ENCODE assay signal across 7 mouse cellular contexts in genomic region chr3:96593374-96593773, GRCm38 (mm10). TPM values are rescaled to one million over a fixed set of nuclear protein-coding genes. Genes with fewer than 3 reads are reported as not detected.
DNase-seq lines count a peak whose midpoint lies in the region; TF ChIP-seq lines count a peak whose summit lies in the region.

No protein-coding gene starts in this region.

- H3K36me3 ChIP-seq in ES-Bruce4 (ENCODE audit: control insufficient read depth, insufficient read depth, low read length, poor library complexity, severe bottlenecking): no peaks in the 10 kb centered on the region
- H3K36me3 ChIP-seq in forebrain, embryonic 10.5 days (replicated peaks): 0 out of 2 replicates have a peak, but pooled peaks cover 4% of the 10 kb centered on the region
- H3K36me3 ChIP-seq in kidney, adult 2 months (ENCODE audit: control insufficient read depth, insufficient read depth, low read length): no peaks in the 10 kb centered on the region

- no peak for TF ChIP-seq CTCF in ES-Bruce4 (IDR thresholded peaks at IDR 0.05; ENCODE audit: low read depth, low read length)
- TF ChIP-seq CTCF in kidney, adult 2 months (conservative IDR thresholded peaks at IDR 0.05; ENCODE audit: insufficient read depth, insufficient read length, low read depth, low read length): no peak

- H3K9ac ChIP-seq in ES-Bruce4 (ENCODE audit: low read depth, poor library complexity, severe bottlenecking): peak overlapping the region; percentile 56

- no peaks in the 10 kb centered on the region for H3K27me3 ChIP-seq in ES-Bruce4 (ENCODE audit: control insufficient read depth, insufficient read depth, low read length, poor library complexity, severe bottlenecking)
- peaks cover 39% of the 10 kb centered on the region for H3K27me3 ChIP-seq in forebrain, embryonic 10.5 days (ENCODE audit: poor library complexity, severe bottlenecking)
- 0 out of 2 replicates have a peak, but pooled peaks cover 1% of the 10 kb centered on the region for H3K27me3 ChIP-seq in kidney, adult 2 months (replicated peaks; ENCODE audit: control insufficient read depth, insufficient read depth, low read length)

- peaks cover 2% of the 10 kb centered on the region for H3K4me1 ChIP-seq in ES-Bruce4 (ENCODE audit: control insufficient read depth, insufficient read depth, low read length)
- peaks cover 49% of the 10 kb centered on the region for H3K4me1 ChIP-seq in forebrain, embryonic 10.5 days
- 0 out of 2 replicates have a peak, but pooled peaks cover 2% of the 10 kb centered on the region for H3K4me1 ChIP-seq in kidney, adult 2 months (ENCODE audit: control insufficient read depth, insufficient read depth, low read length)

- WGBS in forebrain, embryonic 10.5 days: 2% methylated on average over 10 of the region's 10 CpGs
- WGBS in kidney, adult 2 months: 2% methylated on average over 10 of the region's 10 CpGs

- TF ChIP-seq POLR2A in ES-Bruce4 (IDR thresholded peaks at IDR 0.05; ENCODE audit: insufficient read depth, low read length): no peak
- no peak for TF ChIP-seq POLR2A in kidney, adult 2 months (IDR thresholded peaks at IDR 0.05; ENCODE audit: low read depth, low read length)

- peak; percentile 79 for DNase-seq in 416B (ENCODE audit: low read depth)
- DNase-seq in forebrain, embryonic 10.5 days (ENCODE audit: extremely low spot score, low spot score): no peak
- DNase-seq in kidney, adult 2 months: peak; percentile 64
- peak; percentile 75 for DNase-seq in lung, postnatal 36 days
- no peak for DNase-seq in frontal cortex, postnatal 25 days (ENCODE audit: low spot score in 2 of 2)
- no peak for DNase-seq in layer of hippocampus, adult 9-10 months (ENCODE audit: low spot score)

- TF ChIP-seq EP300 in ES-Bruce4 (IDR thresholded peaks at IDR 0.05; ENCODE audit: insufficient read depth, low read depth, low read length): no peak

- peak overlapping the region; percentile 35 for H3K27ac ChIP-seq in ES-Bruce4 (ENCODE audit: insufficient read depth, low read length)
- H3K27ac ChIP-seq in forebrain, embryonic 10.5 days: peak overlapping the region; percentile 89
- peak overlapping the region; percentile 87 for H3K27ac ChIP-seq in kidney, adult 2 months (ENCODE audit: insufficient read depth, low read depth, low read length)

- H3K9me3 ChIP-seq in ES-Bruce4 (replicated peaks; ENCODE audit: control insufficient read depth, insufficient read depth, low read length, poor library complexity, severe bottlenecking): no peaks in the 10 kb centered on the region
- H3K9me3 ChIP-seq in forebrain, embryonic 10.5 days: no peaks in the 10 kb centered on the region

- H3K4me3 ChIP-seq in ES-Bruce4 (ENCODE audit: low read depth, low read length): peak overlapping the region; percentile 97
- H3K4me3 ChIP-seq in forebrain, embryonic 10.5 days: peak overlapping the region; percentile 67
- H3K4me3 ChIP-seq in kidney, adult 2 months (ENCODE audit: insufficient read depth, low read depth, low read length): peak overlapping the region; percentile 91

RNA-seq across cellular contexts. Expression of gene Polr3gl, which starts 0.6 kb away (rescaled TPM):
- polyA plus RNA-seq in ES-Bruce4 (2011; ENCODE audit: insufficient read depth, insufficient read length, low read depth, missing spikeins): 16.2 and 22.8 TPM in 2 replicates
- 23.8 and 27.3 TPM in 2 replicates for polyA plus RNA-seq in forebrain, embryonic 10.5 days (2016; fragmentation: Nextera tagmentation; extraction: Ambion mirVana)
- polyA plus RNA-seq in kidney, adult 2 months (2012; rRNA removed): 14.5 and 15.3 TPM in 2 replicates

RNA-seq across cellular contexts. Expression of gene Ankrd34a, which starts 3.1 kb away (rescaled TPM):
- polyA plus RNA-seq in ES-Bruce4 (2011; ENCODE audit: insufficient read depth, insufficient read length, low read depth, missing spikeins): 0.31 and 0.43 TPM in 2 replicates
- 1.2 TPM in 2 replicates for polyA plus RNA-seq in forebrain, embryonic 10.5 days (2016; fragmentation: Nextera tagmentation; extraction: Ambion mirVana)
- 0.23 and 0.38 TPM in 2 replicates for polyA plus RNA-seq in kidney, adult 2 months (2012; rRNA removed)

RNA-seq across cellular contexts. Expression of gene Lix1l, which starts 7.6 kb away (rescaled TPM):
- 2.5 and 3.1 TPM in 2 replicates for polyA plus RNA-seq in ES-Bruce4 (2011; ENCODE audit: insufficient read depth, insufficient read length, low read depth, missing spikeins)
- 3.2 and 3.9 TPM in 2 replicates for polyA plus RNA-seq in forebrain, embryonic 10.5 days (2016; fragmentation: Nextera tagmentation; extraction: Ambion mirVana)
- 7.7 and 9.6 TPM in 2 replicates for polyA plus RNA-seq in kidney, adult 2 months (2012; rRNA removed)

RNA-seq across cellular contexts. Expression of gene Gm16253, which starts 16.6 kb away (rescaled TPM):
- 1.1 and 1.7 TPM in 2 replicates for polyA plus RNA-seq in ES-Bruce4 (2011; ENCODE audit: insufficient read depth, insufficient read length, low read depth, missing spikeins)
- 0.66 and 1.6 TPM in 2 replicates for polyA plus RNA-seq in forebrain, embryonic 10.5 days (2016; fragmentation: Nextera tagmentation; extraction: Ambion mirVana)
- polyA plus RNA-seq in kidney, adult 2 months (2012; rRNA removed): 0.20 TPM in 1 of 2 replicates, not detected in the other

RNA-seq across cellular contexts. Expression of gene Txnip, which starts 35.6 kb away (rescaled TPM):
- 450 and 464 TPM in 2 replicates for polyA plus RNA-seq in ES-Bruce4 (2011; ENCODE audit: insufficient read depth, insufficient read length, low read depth, missing spikeins)
- polyA plus RNA-seq in forebrain, embryonic 10.5 days (2016; fragmentation: Nextera tagmentation; extraction: Ambion mirVana): 26.8 and 27.9 TPM in 2 replicates
- polyA plus RNA-seq in kidney, adult 2 months (2012; rRNA removed): 514 and 518 TPM in 2 replicates

Comparison
In these comparisons a context has a peak if more than half of its experiments do, and no peak if none do; other contexts are left out.
1. DNase-seq: peak in 416B (single experiment), kidney, adult 2 months (single experiment) and lung, postnatal 36 days (single experiment); none in forebrain, embryonic 10.5 days (single experiment), frontal cortex, postnatal 25 days (0 of 2) and layer of hippocampus, adult 9-10 months (single experiment).
2. H3K27ac ChIP-seq: peak in every context shown above with its lines; median percentile 89 in forebrain, embryonic 10.5 days; 87 in kidney, adult 2 months; 35 in ES-Bruce4.
3. Peak in every context shown above with its lines, with median percentiles within 50 percentile points of each other: H3K4me3 ChIP-seq.